Mouse (Mus musculus): ENCODE data around the gene Tchp. TPM values are rescaled to one million over a fixed set of nuclear protein-coding genes. Genes with fewer than 3 reads are reported as not detected.

The Tchp gene
- polyA plus RNA-seq, 1 experiment from 2014 or later, result 21.7 TPM

- Histone ChIP-seq H3K27me3 (no peaks in the 10 kb centered on the region), H3K9me3 (no peaks in the 10 kb centered on the region), H3K4me2 (replicated peaks) (no peak overlapping the region), H3K4me1 (peaks cover 6% of the 10 kb centered on the region; the same call in 1 of the 2 replicates), H3K9ac (no peak overlapping the region), H3K36me3 (peaks cover 68% of the 10 kb centered on the region), H3K27ac (no peak overlapping the region), H3K4me3 (no peak overlapping the region)
- WGBS, result 91% methylated on average over 13 of the region's 13 CpGs
- ATAC-seq (ENCODE audit: insufficient number of reproducible peaks, insufficient read depth, low FRiP score, low TSS enrichment), result no peak
These were observed 35.6 kb downstream of the Tchp start for GRCm38 (mm10) chr5:114742998-114743696.

DNA sequence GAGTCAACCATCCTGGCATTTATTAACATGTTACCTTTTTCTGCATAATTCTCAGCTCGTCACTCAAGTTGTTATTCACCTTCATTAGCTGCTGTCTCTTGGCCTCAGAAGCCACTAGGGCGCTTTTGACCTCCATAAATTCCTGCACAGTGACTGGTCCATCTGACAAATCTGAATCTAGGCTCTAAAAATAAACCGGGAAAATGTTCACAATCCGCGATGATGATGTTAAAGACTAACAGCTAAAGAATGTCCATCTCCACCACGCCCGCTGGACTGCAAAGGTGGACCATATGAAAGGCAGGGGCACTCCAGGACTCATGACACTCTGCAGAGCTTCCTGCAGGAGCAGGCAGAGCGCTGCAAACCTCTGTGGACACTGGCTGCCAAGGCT is 36.1 kb downstream of the Tchp start:
- WGBS, result 95% methylated on average over 8 of the region's 8 CpGs
- H3K36me3 ChIP-seq, result peaks cover 68% of the 10 kb centered on the region

DNA sequence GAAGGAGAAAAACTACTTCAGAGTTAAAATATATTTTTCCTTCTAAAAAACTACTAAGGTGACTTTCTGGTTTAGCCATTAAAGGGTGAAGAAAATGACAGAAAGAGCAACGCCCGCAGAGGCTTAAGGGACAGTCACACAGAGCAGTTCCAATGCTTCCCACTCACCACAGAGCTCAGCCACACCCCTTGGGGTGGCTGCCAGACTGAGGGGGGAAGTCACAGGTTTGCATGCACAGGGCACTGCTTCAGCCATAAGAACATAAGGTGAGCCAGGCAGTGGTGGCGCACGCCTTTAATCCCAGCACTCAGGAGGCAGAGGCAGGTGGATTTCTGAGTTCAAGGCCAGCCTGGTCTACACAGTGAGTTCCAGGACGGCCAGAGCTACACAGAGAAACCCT is 38.0 kb downstream of the Tchp start:
- peaks cover 71% of the 10 kb centered on the region for H3K36me3 ChIP-seq
- WGBS, result 87% methylated on average over 5 of the region's 5 CpGs
- H3K4me2 ChIP-seq (replicated peaks), result no peak overlapping the region

More for the DNA sequence above, 36.1 kb downstream of the Tchp start:
- H3K27me3 ChIP-seq, result no peaks in the 10 kb centered on the region
- H3K27ac ChIP-seq, result no peak overlapping the region
- H3K9me3 ChIP-seq, result no peaks in the 10 kb centered on the region
- no peak overlapping the region for H3K9ac ChIP-seq
- no peak overlapping the region for H3K4me3 ChIP-seq
- peaks cover 6% of the 10 kb centered on the region; the same call in 1 of the 2 replicates for H3K4me1 ChIP-seq
- H3K4me2 ChIP-seq (replicated peaks), result no peak overlapping the region
- no peak for ATAC-seq (ENCODE audit: insufficient number of reproducible peaks, insufficient read depth, low FRiP score, low TSS enrichment)

DNA sequence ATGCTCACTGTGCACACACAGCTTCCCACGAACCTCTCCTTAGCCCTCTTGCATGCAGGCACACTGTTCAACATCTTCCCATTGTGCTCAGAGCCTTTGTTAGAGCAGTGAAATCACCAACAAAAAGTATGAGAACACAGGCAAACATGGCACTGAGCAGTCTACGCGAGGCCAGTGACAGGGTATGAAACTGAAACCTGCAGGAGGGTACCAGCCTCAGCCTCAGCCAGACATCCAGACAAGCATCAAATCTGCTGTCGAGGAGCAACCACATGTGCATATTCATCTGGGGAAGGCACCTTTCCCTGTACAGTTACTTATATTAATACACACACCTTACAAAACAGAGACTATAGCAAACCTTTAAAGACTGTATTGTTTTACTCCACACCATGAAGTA is 39.3 kb downstream of the Tchp start:
- H3K4me1 ChIP-seq, result no peaks in the 10 kb centered on the region
- peaks cover 71% of the 10 kb centered on the region for H3K36me3 ChIP-seq
- H3K4me3 ChIP-seq, result no peak overlapping the region
- WGBS, result 82% methylated on average over 4 of the region's 4 CpGs
- no peak overlapping the region for H3K27ac ChIP-seq
- no peaks in the 10 kb centered on the region for H3K27me3 ChIP-seq
- no peak overlapping the region for H3K4me2 ChIP-seq (replicated peaks)
- H3K9ac ChIP-seq, result no peak overlapping the region
- no peak for ATAC-seq (ENCODE audit: insufficient number of reproducible peaks, insufficient read depth, low FRiP score, low TSS enrichment)
- H3K9me3 ChIP-seq, result no peaks in the 10 kb centered on the region

More for the DNA sequence above, 38.0 kb downstream of the Tchp start:
- H3K27me3 ChIP-seq, result no peaks in the 10 kb centered on the region
- H3K9me3 ChIP-seq, result no peaks in the 10 kb centered on the region
- no peak overlapping the region for H3K4me3 ChIP-seq
- no peaks in the 10 kb centered on the region for H3K4me1 ChIP-seq
- no peak for ATAC-seq (ENCODE audit: insufficient number of reproducible peaks, insufficient read depth, low FRiP score, low TSS enrichment)
- no peak overlapping the region for H3K9ac ChIP-seq
- H3K27ac ChIP-seq, result no peak overlapping the region

DNA sequence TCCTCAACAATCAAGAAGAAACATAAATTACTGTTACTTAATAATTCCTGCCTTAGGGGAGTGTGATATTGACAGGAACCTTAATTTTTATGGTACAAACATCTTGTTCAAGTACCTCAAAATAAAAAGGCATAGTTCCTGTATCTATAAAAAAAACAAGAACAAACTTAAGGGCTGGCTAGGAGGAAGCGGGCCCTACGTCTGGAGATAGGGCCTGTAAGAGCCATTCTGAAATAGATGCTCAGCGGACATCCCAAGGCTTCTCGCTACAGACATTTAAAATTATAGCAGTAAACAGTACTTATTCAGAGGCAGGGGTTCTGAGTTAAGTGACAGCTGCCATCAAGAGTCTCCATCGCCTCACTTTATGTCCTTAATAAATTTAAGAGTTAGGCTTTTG is 40.0 kb downstream of the Tchp start:
- Histone ChIP-seq H3K4me3 (no peak overlapping the region), H3K27me3 (no peaks in the 10 kb centered on the region), H3K9ac (no peak overlapping the region), H3K4me2 (replicated peaks) (no peak overlapping the region), H3K36me3 (peaks cover 71% of the 10 kb centered on the region), H3K9me3 (no peaks in the 10 kb centered on the region), H3K27ac (no peak overlapping the region), H3K4me1 (no peaks in the 10 kb centered on the region)
- WGBS, result 96% methylated on average over 5 of the region's 5 CpGs
- no peak for ATAC-seq (ENCODE audit: insufficient number of reproducible peaks, insufficient read depth, low FRiP score, low TSS enrichment)

DNA sequence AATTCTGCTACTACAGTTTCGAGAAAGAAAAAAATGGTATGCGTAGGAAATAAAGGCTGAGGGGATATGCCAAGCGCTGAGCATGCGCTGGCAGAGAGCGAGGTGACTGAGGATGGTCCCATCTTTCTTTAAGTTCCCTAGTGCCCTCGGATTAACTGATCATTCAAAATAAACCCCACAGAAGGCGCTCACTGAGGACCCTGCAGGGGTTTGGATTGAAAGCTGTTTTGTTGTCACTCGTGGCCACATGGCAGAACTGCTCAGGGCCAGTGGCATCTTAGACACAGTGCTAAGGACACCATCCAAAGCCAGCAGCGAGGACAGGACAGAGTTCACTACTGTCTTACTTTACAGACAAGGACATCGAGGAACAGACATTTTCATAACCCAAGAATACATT is 42.8 kb downstream of the Tchp start:
- WGBS, result 85% methylated on average over 10 of the region's 10 CpGs
- Histone ChIP-seq H3K4me2 (replicated peaks) (no peak overlapping the region), H3K4me1 (no peaks in the 10 kb centered on the region), H3K27me3 (no peaks in the 10 kb centered on the region), H3K9me3 (no peaks in the 10 kb centered on the region), H3K9ac (no peak overlapping the region), H3K27ac (no peak overlapping the region), H3K36me3 (peaks cover 68% of the 10 kb centered on the region), H3K4me3 (no peak overlapping the region)
- ATAC-seq (ENCODE audit: insufficient number of reproducible peaks, insufficient read depth, low FRiP score, low TSS enrichment), result no peak

GRCm38 (mm10) chr5:114752397-114752796 is 44.8 kb downstream of the Tchp start:
- Histone ChIP-seq H3K4me2 (replicated peaks) (no peak overlapping the region), H3K4me3 (no peak overlapping the region), H3K9ac (no peak overlapping the region), H3K4me1 (no peaks in the 10 kb centered on the region), H3K27ac (no peak overlapping the region), H3K36me3 (peaks cover 73% of the 10 kb centered on the region), H3K27me3 (no peaks in the 10 kb centered on the region), H3K9me3 (no peaks in the 10 kb centered on the region)
- WGBS, result 92% methylated on average over 10 of the region's 10 CpGs
- no peak for ATAC-seq (ENCODE audit: insufficient number of reproducible peaks, insufficient read depth, low FRiP score, low TSS enrichment)

GRCm38 (mm10) chr5:114753384-114753783 is 45.8 kb downstream of the Tchp start:
- peaks cover 67% of the 10 kb centered on the region for H3K36me3 ChIP-seq
- WGBS, result 88% methylated on average over 12 of the region's 12 CpGs
- no peak overlapping the region for H3K9ac ChIP-seq
- ATAC-seq (ENCODE audit: insufficient number of reproducible peaks, insufficient read depth, low FRiP score, low TSS enrichment), result no peak
- H3K4me3 ChIP-seq, result no peak overlapping the region
- no peaks in the 10 kb centered on the region for H3K27me3 ChIP-seq
- H3K27ac ChIP-seq, result no peak overlapping the region
- H3K9me3 ChIP-seq, result no peaks in the 10 kb centered on the region
- H3K4me1 ChIP-seq, result no peaks in the 10 kb centered on the region
- no peak overlapping the region for H3K4me2 ChIP-seq (replicated peaks)

GRCm38 (mm10) chr5:114759536-114760090 is 52.1 kb downstream of the Tchp start:
- Histone ChIP-seq H3K9me3 (no peaks in the 10 kb centered on the region), H3K27ac (no peak overlapping the region), H3K4me3 (no peak overlapping the region), H3K4me1 (no peaks in the 10 kb centered on the region), H3K4me2 (replicated peaks) (no peak overlapping the region), H3K9ac (no peak overlapping the region), H3K27me3 (no peaks in the 10 kb centered on the region), H3K36me3 (peaks cover 57% of the 10 kb centered on the region)
- ATAC-seq (ENCODE audit: insufficient number of reproducible peaks, insufficient read depth, low FRiP score, low TSS enrichment), result no peak
- WGBS, result 92% methylated on average over 5 of the region's 5 CpGs

GRCm38 (mm10) chr5:114761980-114762379 is 54.4 kb downstream of the Tchp start:
- Histone ChIP-seq H3K27ac (no peak overlapping the region), H3K27me3 (no peaks in the 10 kb centered on the region), H3K4me2 (replicated peaks) (no peak overlapping the region), H3K9me3 (no peaks in the 10 kb centered on the region), H3K4me3 (no peak overlapping the region), H3K9ac (no peak overlapping the region), H3K36me3 (peaks cover 61% of the 10 kb centered on the region), H3K4me1 (no peaks in the 10 kb centered on the region)
- no peak for ATAC-seq (ENCODE audit: insufficient number of reproducible peaks, insufficient read depth, low FRiP score, low TSS enrichment)
- WGBS, result 79% methylated on average over 8 of the region's 8 CpGs

DNA sequence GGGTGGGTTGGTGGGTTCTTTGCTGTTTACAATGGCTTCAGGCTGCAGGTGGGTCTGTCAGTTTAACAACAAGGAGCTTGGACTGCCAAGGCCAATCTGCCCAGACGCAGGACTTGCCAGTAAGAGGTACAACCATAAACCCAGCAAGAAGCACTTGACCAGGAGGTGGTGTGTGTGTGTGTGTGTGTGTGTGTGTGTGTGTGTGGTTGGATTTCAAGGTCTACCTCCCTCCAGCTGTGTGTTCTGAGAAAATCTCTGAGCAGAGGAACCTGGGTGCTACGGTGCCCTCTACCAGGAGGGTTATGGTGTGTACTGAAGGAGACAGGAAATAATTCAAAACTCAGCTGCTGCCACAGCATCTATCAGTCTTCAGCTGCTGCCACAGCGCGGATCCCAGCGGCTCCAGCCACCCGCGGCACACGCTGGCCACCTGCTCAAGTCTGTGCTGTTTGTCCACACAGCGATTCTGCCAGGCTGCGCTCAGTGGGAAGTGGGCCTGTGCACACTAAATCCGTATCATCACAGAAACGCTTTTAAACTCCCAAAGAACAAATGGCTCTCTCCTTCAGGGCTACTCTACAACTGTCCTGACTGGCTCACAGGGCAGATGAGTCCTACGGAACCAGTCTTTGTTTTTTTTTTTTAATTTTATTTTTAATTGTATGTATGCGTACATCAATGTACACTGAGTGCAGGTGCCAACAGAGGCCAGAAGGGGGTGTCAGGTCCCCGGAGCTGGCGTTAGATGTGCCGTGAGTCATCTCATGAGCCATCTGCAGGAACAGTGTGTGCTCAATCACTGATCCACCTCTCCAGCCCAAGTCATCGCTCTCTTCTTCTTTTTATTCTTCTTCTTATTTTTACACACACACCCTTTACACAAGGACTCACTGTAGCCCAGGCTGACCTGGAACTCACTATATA is 57.5 kb downstream of the Tchp start:
- H3K4me1 ChIP-seq, result no peaks in the 10 kb centered on the region
- no peak overlapping the region for H3K9ac ChIP-seq
- peaks cover 54% of the 10 kb centered on the region for H3K36me3 ChIP-seq
- H3K9me3 ChIP-seq, result no peaks in the 10 kb centered on the region
- H3K27ac ChIP-seq, result no peak overlapping the region
- no peak overlapping the region for H3K4me2 ChIP-seq (replicated peaks)
- no peaks in the 10 kb centered on the region for H3K27me3 ChIP-seq
- no peak for ATAC-seq (ENCODE audit: insufficient number of reproducible peaks, insufficient read depth, low FRiP score, low TSS enrichment)
- 91% methylated on average over 18 of the region's 18 CpGs for WGBS
- no peak overlapping the region for H3K4me3 ChIP-seq

GRCm38 (mm10) chr5:114766686-114767085 is 59.1 kb downstream of the Tchp start:
- H3K4me2 ChIP-seq (replicated peaks), result no peak overlapping the region
- H3K27ac ChIP-seq, result no peak overlapping the region
- H3K9ac ChIP-seq, result no peak overlapping the region
- WGBS, result 95% methylated on average over 8 of the region's 8 CpGs
- ATAC-seq (ENCODE audit: insufficient number of reproducible peaks, insufficient read depth, low FRiP score, low TSS enrichment), result no peak
- no peak overlapping the region for H3K4me3 ChIP-seq
- peaks cover 43% of the 10 kb centered on the region for H3K36me3 ChIP-seq
- H3K4me1 ChIP-seq, result peaks cover 2% of the 10 kb centered on the region; the same call in 1 of the 2 replicates
- no peaks in the 10 kb centered on the region for H3K9me3 ChIP-seq
- no peaks in the 10 kb centered on the region for H3K27me3 ChIP-seq

Measured in embryonic facial prominence, embryonic 12.5 days (tissue).